ENCODE assay signal across 8 mouse cellular contexts in the genomic region with DNA sequence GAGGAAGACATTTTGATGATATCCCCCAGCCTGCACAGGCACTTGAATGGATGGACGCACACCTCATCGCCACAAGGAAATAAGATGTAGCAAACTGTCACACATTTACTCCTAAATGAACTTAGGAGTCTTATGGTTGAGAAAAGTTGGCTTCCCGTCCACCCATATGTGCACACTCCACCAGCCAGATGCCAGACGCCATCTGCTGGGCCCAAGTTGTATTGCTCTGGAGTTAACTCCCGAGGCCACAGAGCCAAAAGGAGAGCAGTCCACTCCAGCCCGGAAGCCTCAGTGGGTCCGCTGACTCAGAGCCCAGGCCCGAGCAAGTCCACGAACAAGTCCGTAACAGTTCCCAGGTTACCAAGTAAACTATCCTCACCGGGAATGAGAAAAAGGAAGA.
A peak's percentile ranks its signal among the peaks of the same experiment; 100 is the strongest.
DNase-seq lines count a peak whose midpoint lies in the region; ATAC-seq and TF ChIP-seq lines count a peak whose summit lies in the region.

No protein-coding gene starts in this region.

- H3K36me3 ChIP-seq in macrophage (ENCODE audit: inconsistent target): no peaks in the 10 kb centered on the region
- no peaks in the 10 kb centered on the region for H3K36me3 ChIP-seq in small intestine, adult 2 months (ENCODE audit: control insufficient read depth, insufficient read depth, low read length)

- TF ChIP-seq POLR2A in small intestine, adult 2 months (IDR thresholded peaks at IDR 0.05; ENCODE audit: low read depth, low read length): no peak

- H3K4me1 ChIP-seq in small intestine, adult 2 months (ENCODE audit: control insufficient read depth, insufficient read depth, insufficient read length, low read length): no peaks in the 10 kb centered on the region

- no peaks in the 10 kb centered on the region; the same call in 1 of the 2 replicates for H3K27me3 ChIP-seq in small intestine, adult 2 months (ENCODE audit: control insufficient read depth, insufficient read depth, low read length)

- intact Hi-C loops in gastrocnemius, adult 2 months (cut with DNase I): no loop called here
- intact Hi-C loops in left cerebral cortex, adult 2 months (cut with DNase I): loop anchor here (1.0 to 5.0 kb wide), 4 partner anchors 115 to 445 kb away; no protein-coding TSS in a partner anchor

- H3K27ac ChIP-seq in gastrocnemius, adult 2 months: no peak overlapping the region
- H3K27ac ChIP-seq in left cerebral cortex, adult 2 months: no peak overlapping the region
- H3K27ac ChIP-seq in macrophage: 0 out of 2 replicates have a peak overlapping the region, but pooled peaks have one; percentile 1
- no peak overlapping the region for H3K27ac ChIP-seq in small intestine, adult 2 months (ENCODE audit: insufficient read depth, low read depth, low read length)

- H3K4me3 ChIP-seq in gastrocnemius, adult 2 months: no peak overlapping the region
- no peak overlapping the region for H3K4me3 ChIP-seq in left cerebral cortex, adult 2 months
- no peak overlapping the region for H3K4me3 ChIP-seq in macrophage (ENCODE audit: inconsistent target)
- H3K4me3 ChIP-seq in small intestine, adult 2 months (ENCODE audit: low read depth, low read length): no peak overlapping the region

- 8% methylated on average over 11 of the region's 11 CpGs for WGBS in macrophage (ENCODE audit: missing documents)
- 10% methylated on average over 11 of the region's 11 CpGs for WGBS in small intestine, adult 2 months

- ATAC-seq in inflammation-experienced regulatory T-cells, adult 6 months: peak; percentile 67

- peak; percentile 86 for DNase-seq in adipocyte (ENCODE audit: low spot score)
- DNase-seq in cerebellum, postnatal 25 days: peak; percentile 69 to 81
- DNase-seq in gastrocnemius, adult 2 months: peak; percentile 69
- peak; percentile 72 to 82 for DNase-seq in left cerebral cortex, adult 2 months (ENCODE audit: extremely low spot score in 1 of 2, low spot score in 2 of 2)
- DNase-seq in yolk sac, embryonic 10.5 days (ENCODE audit: low spot score): peak; percentile 58

- TF ChIP-seq CTCF in gastrocnemius, adult 2 months (IDR thresholded peaks at IDR 0.05): peak; percentile 88
- TF ChIP-seq CTCF in left cerebral cortex, adult 2 months (IDR thresholded peaks at IDR 0.05): peak; percentile 89
- TF ChIP-seq CTCF in small intestine, adult 2 months (IDR thresholded peaks at IDR 0.05; ENCODE audit: extremely low read depth, insufficient read length, insufficient replicate concordance, low read depth, low read length): peak; percentile 81; the same call in 1 of the 2 replicates

- no peaks in the 10 kb centered on the region for H3K79me2 ChIP-seq in macrophage (ENCODE audit: inconsistent target)
